Mouse (Mus musculus) MN1 (cell line): ENCODE measurements around the gene Nrros.

ENCODE experiments used
- DNase-seq: peaks from one replicate; pipeline ENCODE4 v3.0.0-alpha.2; 2016; ENCODE audit warnings: low spot score

The Nrros gene

GRCm38 (mm10) chr16:32165281-32165821 lies at the start of gene Nrros:
Gene Nrros, minus strand, starts transcription at chr16:32165594.
- DNase-seq: no peak

GRCm38 (mm10) chr16:32214804-32215576 lies 49.6 kb upstream of the Nrros start:
- no peak for DNase-seq

- DNase-seq: no peak
Observed at GRCm38 (mm10) chr16:32214156-32214555, 48.8 kb upstream of the Nrros start.

GRCm38 (mm10) chr16:32204902-32205301 lies 39.5 kb upstream of the Nrros start:
- no peak for DNase-seq

GRCm38 (mm10) chr16:32202681-32203080 lies 37.3 kb upstream of the Nrros start:
- DNase-seq: no peak

GRCm38 (mm10) chr16:32201004-32201325 lies 35.6 kb upstream of the Nrros start:
- peak; percentile 11 for DNase-seq

GRCm38 (mm10) chr16:32200256-32201003 lies 35.0 kb upstream of the Nrros start:
- DNase-seq: peak; percentile 53

GRCm38 (mm10) chr16:32190011-32190441 lies 24.6 kb upstream of the Nrros start:
- no peak for DNase-seq

GRCm38 (mm10) chr16:32189109-32189508 lies 23.7 kb upstream of the Nrros start:
- DNase-seq: no peak

- DNase-seq: no peak
Observed at GRCm38 (mm10) chr16:32186056-32186455, 20.7 kb upstream of the Nrros start.

GRCm38 (mm10) chr16:32179333-32179901 lies 14.0 kb upstream of the Nrros start, which contains the start of gene Bex6:
Gene Bex6, plus strand, starts transcription at chr16:32179823.
- DNase-seq: no peak

GRCm38 (mm10) chr16:32176896-32177686 lies 11.7 kb upstream of the Nrros start:
- DNase-seq: no peak

GRCm38 (mm10) chr16:32175029-32175428 lies 9.6 kb upstream of the Nrros start:
- no peak for DNase-seq

- no peak for DNase-seq
Observed at GRCm38 (mm10) chr16:32174340-32175005, 9.1 kb upstream of the Nrros start.

- DNase-seq: no peak
Observed at GRCm38 (mm10) chr16:32173401-32173800, 8.0 kb upstream of the Nrros start.

GRCm38 (mm10) chr16:32171031-32171731 lies 5.8 kb upstream of the Nrros start:
- no peak for DNase-seq

- DNase-seq: no peak
Observed at GRCm38 (mm10) chr16:32167819-32168545, 2.6 kb upstream of the Nrros start.

- no peak for DNase-seq
Observed at GRCm38 (mm10) chr16:32164396-32165027, 882 bp downstream of the Nrros start.

- DNase-seq: no peak
Observed at GRCm38 (mm10) chr16:32163891-32164290, 1.5 kb downstream of the Nrros start.

GRCm38 (mm10) chr16:32163392-32163791 lies 2.0 kb downstream of the Nrros start:
- DNase-seq: no peak
